8 mouse cellular contexts compared by ENCODE assay signal in the genomic region with DNA sequence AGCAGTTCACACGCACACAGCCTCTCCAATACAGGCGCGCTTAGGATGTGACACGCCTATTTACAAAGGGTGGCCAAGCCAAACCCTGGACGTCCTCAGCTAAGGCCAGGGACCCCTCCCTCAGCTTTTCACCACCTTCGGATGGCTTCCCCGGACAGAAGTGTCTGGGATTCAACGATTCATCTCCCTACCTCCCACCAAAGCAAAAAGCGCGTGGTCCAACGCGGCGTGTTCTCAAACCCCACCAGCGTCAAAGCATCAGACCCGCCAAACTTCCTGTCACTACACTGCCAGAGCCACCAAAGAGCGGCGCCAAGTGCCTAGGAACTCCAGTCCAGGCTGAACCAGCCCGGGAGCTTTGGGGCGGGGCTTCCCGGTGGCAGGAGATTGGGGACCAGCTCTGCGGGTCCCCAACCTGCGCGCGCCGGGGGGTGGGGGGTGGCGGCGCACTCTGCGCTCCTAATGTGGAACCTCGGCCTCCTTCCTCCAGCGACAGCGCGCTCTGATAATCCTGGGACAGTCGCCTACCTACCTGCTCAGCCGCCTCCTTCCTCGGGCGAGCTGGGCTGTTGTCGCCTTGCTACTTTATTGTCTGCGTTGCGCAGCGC. TPM values are rescaled to one million over a fixed set of nuclear protein-coding genes. Genes with fewer than 3 reads are reported as not detected.
A peak's percentile ranks its signal among the peaks of the same experiment; 100 is the strongest.
DNase-seq lines count a peak whose midpoint lies in the region; ATAC-seq lines count a peak whose summit lies in the region.

No protein-coding gene starts in this region.

- ATAC-seq in limb, embryonic 13.5 days (ENCODE audit: low FRiP score, low read depth), result peak; percentile 43
- ATAC-seq in midbrain, embryonic 14.5 days (ENCODE audit: low FRiP score, low TSS enrichment), result peak; percentile 78

- peaks cover 42% of the 10 kb centered on the region for H3K4me1 ChIP-seq in embryonic facial prominence, embryonic 10.5 days
- peaks cover 15% of the 10 kb centered on the region for H3K4me1 ChIP-seq in limb, embryonic 13.5 days
- peaks cover 22% of the 10 kb centered on the region for H3K4me1 ChIP-seq in midbrain, embryonic 14.5 days (ENCODE audit: control insufficient read depth, insufficient read depth, low read length)

- H3K27ac ChIP-seq in embryonic facial prominence, embryonic 10.5 days (replicated peaks), result peak overlapping the region; percentile 88
- H3K27ac ChIP-seq in limb, embryonic 13.5 days, result peak overlapping the region; percentile 48; the same call in 1 of the 2 replicates
- H3K27ac ChIP-seq in midbrain, embryonic 14.5 days (replicated peaks; ENCODE audit: low read depth, low read length), result peak overlapping the region; percentile 94

- peak overlapping the region; percentile 97 for H3K4me2 ChIP-seq in limb, embryonic 13.5 days (replicated peaks)
- H3K4me2 ChIP-seq in midbrain, embryonic 14.5 days (ENCODE audit: low read length), result peak overlapping the region; percentile 56

- peaks cover 31% of the 10 kb centered on the region for H3K27me3 ChIP-seq in embryonic facial prominence, embryonic 10.5 days (replicated peaks; ENCODE audit: low read depth, poor library complexity, severe bottlenecking)
- peaks cover 46% of the 10 kb centered on the region for H3K27me3 ChIP-seq in limb, embryonic 13.5 days
- no peaks in the 10 kb centered on the region for H3K27me3 ChIP-seq in midbrain, embryonic 14.5 days (ENCODE audit: control insufficient read depth, insufficient read depth, low read length)

- no peaks in the 10 kb centered on the region for H3K9me3 ChIP-seq in embryonic facial prominence, embryonic 10.5 days
- H3K9me3 ChIP-seq in limb, embryonic 13.5 days, result no peaks in the 10 kb centered on the region
- no peaks in the 10 kb centered on the region for H3K9me3 ChIP-seq in midbrain, embryonic 14.5 days (ENCODE audit: control insufficient read depth, low read length)

- peak; percentile 5 for DNase-seq in ovary, postnatal 10 days (ENCODE audit: low spot score)
- DNase-seq in ovary, postnatal 14 days (ENCODE audit: low spot score), result no peak
- DNase-seq in embryonic facial prominence, embryonic 10.5 days (ENCODE audit: low spot score), result peak; percentile 81
- DNase-seq in heart, adult 8-10 months (ENCODE audit: low spot score), result peak; percentile 24
- peak; percentile 9 for DNase-seq in kidney, adult 11 months
- peak; percentile 86 for DNase-seq in midbrain, embryonic 14.5 days
- peak; percentile 28 to 41 for DNase-seq in urinary bladder, postnatal 36 days (ENCODE audit: low spot score in 2 of 2)

- no peaks in the 10 kb centered on the region; the same call in 1 of the 2 replicates for H3K36me3 ChIP-seq in embryonic facial prominence, embryonic 10.5 days (replicated peaks)
- no peaks in the 10 kb centered on the region for H3K36me3 ChIP-seq in limb, embryonic 13.5 days
- no peaks in the 10 kb centered on the region for H3K36me3 ChIP-seq in midbrain, embryonic 14.5 days (ENCODE audit: control insufficient read depth, insufficient read depth, low read length)

- H3K9ac ChIP-seq in limb, embryonic 13.5 days, result peak overlapping the region; percentile 77
- H3K9ac ChIP-seq in midbrain, embryonic 14.5 days (replicated peaks; ENCODE audit: low read length), result peak overlapping the region; percentile 79

- H3K4me3 ChIP-seq in embryonic facial prominence, embryonic 10.5 days, result peak overlapping the region; percentile 89
- H3K4me3 ChIP-seq in limb, embryonic 13.5 days, result peak overlapping the region; percentile 70
- peak overlapping the region; percentile 73 for H3K4me3 ChIP-seq in midbrain, embryonic 14.5 days (replicated peaks; ENCODE audit: low read depth, low read length)

- WGBS in embryonic facial prominence, embryonic 10.5 days, result under 1% methylated on average over 40 of the region's 40 CpGs
- under 1% methylated on average over 40 of the region's 40 CpGs for WGBS in limb, embryonic 13.5 days
- WGBS in midbrain, embryonic 14.5 days, result under 1% methylated on average over 40 of the region's 40 CpGs

RNA-seq across cellular contexts. Expression of a gene that starts 0.6 kb away (rescaled TPM):
- polyA plus RNA-seq in embryonic facial prominence, embryonic 10.5 days (2016; fragmentation: Nextera tagmentation; extraction: Ambion mirVana), result 16.9 and 19.2 TPM in 2 replicates
- total RNA-seq in heart, adult 8-10 months (2022), result 10 to 100 TPM; 10.1 to 13.1 (median 12.1) TPM
- 11.1 and 14.0 TPM in 2 replicates for polyA plus RNA-seq in limb, embryonic 13.5 days (2015; fragmentation: Nextera tagmentation; extraction: Ambion mirVana)
- polyA plus RNA-seq in midbrain, embryonic 14.5 days (2014; fragmentation: Nextera tagmentation; extraction: Ambion mirVana), result 15.3 and 21.7 TPM in 2 replicates
